In the genomic region with DNA sequence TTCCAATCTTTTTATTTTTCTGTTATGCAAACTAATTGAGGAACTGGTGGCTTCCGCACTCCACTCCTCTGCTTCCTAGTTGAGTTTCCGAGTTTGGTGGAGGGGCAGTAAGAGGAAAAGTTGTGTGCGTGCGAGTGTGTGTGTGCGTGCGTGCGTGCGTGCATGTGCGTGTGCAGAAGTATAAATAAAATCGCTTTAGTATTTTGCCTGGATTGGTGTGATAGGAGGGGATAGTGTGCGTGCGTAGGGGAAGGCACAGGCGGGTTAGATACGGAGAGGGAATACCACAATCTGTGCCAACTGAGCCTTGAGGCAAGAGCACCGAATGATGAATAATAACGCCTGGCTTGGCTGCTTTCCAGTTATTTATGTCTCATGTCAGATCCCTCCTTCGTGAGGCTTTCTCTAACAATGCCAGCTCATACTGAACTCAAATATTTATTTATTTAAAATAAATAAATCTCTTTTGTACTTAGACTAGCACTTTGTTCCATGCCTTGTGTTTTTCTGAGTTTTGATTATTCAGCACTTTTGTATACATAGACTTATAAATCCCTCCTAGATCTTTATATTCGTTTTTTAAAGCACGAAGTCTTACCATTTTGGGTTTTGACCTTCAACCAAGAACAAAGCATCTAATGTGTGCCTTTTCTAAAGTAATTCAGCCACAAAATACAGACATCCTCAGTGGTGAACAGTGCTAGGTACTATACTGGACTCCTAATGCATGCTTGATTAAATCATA, we compare ENCODE assay signal across 8 mouse cellular contexts. TPM values are rescaled to one million over a fixed set of nuclear protein-coding genes. Genes with fewer than 3 reads are reported as not detected.
DNase-seq lines count a peak whose midpoint lies in the region; ATAC-seq and TF ChIP-seq lines count a peak whose summit lies in the region.

No protein-coding gene starts in this region.

- H3K4me3 ChIP-seq in lung, adult 2 months (replicated peaks; ENCODE audit: extremely low read depth, low read depth, low read length): peak overlapping the region; percentile 90
- H3K4me3 ChIP-seq in heart, embryonic 15.5 days: peak overlapping the region; percentile 97
- peak overlapping the region; percentile 77 for H3K4me3 ChIP-seq in limb, embryonic 13.5 days
- peak overlapping the region; percentile 68 for H3K4me3 ChIP-seq in myocyte

- no peak for DNase-seq in lung, adult 2 months
- no peak for DNase-seq in lung, postnatal 25 days (ENCODE audit: low spot score)
- peak; percentile 96 for DNase-seq in NIH3T3 (ENCODE audit: low read depth)
- DNase-seq in yolk sac, embryonic 10.5 days (ENCODE audit: low spot score): no peak

- WGBS in lung, adult 2 months: 1% methylated on average over 19 of the region's 19 CpGs
- 2% methylated on average over 19 of the region's 19 CpGs for WGBS in heart, embryonic 15.5 days
- 3% methylated on average over 19 of the region's 19 CpGs for WGBS in limb, embryonic 13.5 days

- no peaks in the 10 kb centered on the region for H3K9me3 ChIP-seq in heart, embryonic 15.5 days (replicated peaks)
- no peaks in the 10 kb centered on the region for H3K9me3 ChIP-seq in limb, embryonic 13.5 days

- H3K36me3 ChIP-seq in heart, embryonic 15.5 days: no peaks in the 10 kb centered on the region
- H3K36me3 ChIP-seq in limb, embryonic 13.5 days: peaks cover 11% of the 10 kb centered on the region; the same call in 1 of the 2 replicates
- H3K36me3 ChIP-seq in myocyte (ENCODE audit: control insufficient read depth, insufficient read depth): peaks cover 7% of the 10 kb centered on the region

- no peaks in the 10 kb centered on the region for H3K27me3 ChIP-seq in heart, embryonic 15.5 days
- H3K27me3 ChIP-seq in limb, embryonic 13.5 days: no peaks in the 10 kb centered on the region
- no peaks in the 10 kb centered on the region for H3K27me3 ChIP-seq in myocyte (ENCODE audit: control insufficient read depth, insufficient read depth, insufficient read length)

- peak overlapping the region; percentile 99 for H3K27ac ChIP-seq in heart, embryonic 15.5 days
- 0 out of 2 replicates have a peak overlapping the region, but pooled peaks have one; percentile 94 for H3K27ac ChIP-seq in limb, embryonic 13.5 days

- peaks cover 55% of the 10 kb centered on the region for H3K79me2 ChIP-seq in myocyte (ENCODE audit: control insufficient read depth, insufficient read depth)

- TF ChIP-seq POLR2A in lung, adult 2 months (IDR thresholded peaks at IDR 0.05; ENCODE audit: borderline replicate concordance, extremely low read depth, low read depth, low read length): no peak
- no peak for TF ChIP-seq POLR2A in myocyte (IDR thresholded peaks at IDR 0.05; ENCODE audit: insufficient read length, low read depth)

- H3ac ChIP-seq in myocyte (ENCODE audit: control insufficient read depth, insufficient read length): peak overlapping the region; percentile 76

- peaks cover 5% of the 10 kb centered on the region for H3K4me1 ChIP-seq in lung, adult 2 months (ENCODE audit: control insufficient read depth, insufficient read depth, low read length)
- H3K4me1 ChIP-seq in heart, embryonic 15.5 days (replicated peaks): peaks cover 7% of the 10 kb centered on the region; the same call in 1 of the 2 replicates
- peaks cover 9% of the 10 kb centered on the region for H3K4me1 ChIP-seq in limb, embryonic 13.5 days

- ATAC-seq in common myeloid progenitor, adult 5-6 weeks (replicated peaks; ENCODE audit: low read depth, poor library complexity, severe bottlenecking): peak; percentile 36
- ATAC-seq in heart, embryonic 15.5 days (replicated peaks; ENCODE audit: insufficient number of reproducible peaks, insufficient read depth, low FRiP score, low read depth): no peak
- ATAC-seq in limb, embryonic 13.5 days (ENCODE audit: low FRiP score, low read depth): no peak

- no peak for TF ChIP-seq CTCF in lung, adult 2 months (IDR thresholded peaks at IDR 0.05; ENCODE audit: insufficient read depth, low read length)

- peak overlapping the region; percentile 71 for H3K4me2 ChIP-seq in heart, embryonic 15.5 days
- H3K4me2 ChIP-seq in limb, embryonic 13.5 days (replicated peaks): peak overlapping the region; percentile 78
- peak overlapping the region; percentile 78 for H3K4me2 ChIP-seq in myocyte (ENCODE audit: low read depth)

- H3K9ac ChIP-seq in heart, embryonic 15.5 days: peak overlapping the region; percentile 79
- peak overlapping the region; percentile 92 for H3K9ac ChIP-seq in limb, embryonic 13.5 days

TF ChIP-seq in myocyte, 11 proteins besides CTCF, POLR2A, EP300 and RAD21:
- TF ChIP-seq MAX (IDR thresholded peaks at IDR 0.05; ENCODE audit: low read depth) (no peak), REST (IDR thresholded peaks at IDR 0.05; ENCODE audit: insufficient read depth, insufficient read length) (no peak), USF1 (IDR thresholded peaks at IDR 0.05; ENCODE audit: low read depth) (no peak), MYOD1 (IDR thresholded peaks at IDR 0.05; ENCODE audit: control insufficient read depth in 1 of 3, insufficient read length in 2 of 3, low read depth in 2 of 3) (no peak), MYOG (IDR thresholded peaks at IDR 0.05; ENCODE audit: control insufficient read depth in 1 of 3, insufficient read depth in 1 of 3, insufficient read length in 2 of 3, low read depth in 2 of 3) (no peak), CEBPB (IDR thresholded peaks at IDR 0.05; ENCODE audit: insufficient read depth, poor library complexity, severe bottlenecking) (no peak), E2F4 (IDR thresholded peaks at IDR 0.05; ENCODE audit: insufficient read depth) (no peak), POLR2AphosphoS2 (IDR thresholded peaks at IDR 0.05; ENCODE audit: insufficient read length, low read depth) (no peak), TCF12 (IDR thresholded peaks at IDR 0.05; ENCODE audit: insufficient read depth, poor library complexity, severe bottlenecking) (no peak), SRF (IDR thresholded peaks at IDR 0.05; ENCODE audit: control insufficient read depth, insufficient read length, low read depth) (no peak), TCF3 (IDR thresholded peaks at IDR 0.05; ENCODE audit: insufficient read length, low read depth) (no peak)

RNA-seq across cellular contexts. Expression of a gene that starts 1.4 kb away (rescaled TPM):
- 4.7 and 5.7 TPM in 2 replicates for polyA plus RNA-seq in lung, adult 2 months (2012; rRNA removed)
- total RNA-seq in common myeloid progenitor, adult 5-6 weeks (2017): 23.1 and 27.2 TPM in 2 replicates
- 23.1 and 23.9 TPM in 2 replicates for polyA plus RNA-seq in heart, embryonic 15.5 days (2015; fragmentation: Nextera tagmentation; extraction: Ambion mirVana)
- polyA plus RNA-seq in limb, embryonic 13.5 days (2015; fragmentation: Nextera tagmentation; extraction: Ambion mirVana): 33.4 and 35.3 TPM in 2 replicates
- 5.2 TPM for polyA plus RNA-seq in myocyte (2012; fragmentation: generic; extraction: Trizol)
